Mouse (Mus musculus) heart, embryonic 16.5 days (tissue): ENCODE measurements around the gene Uaca. TPM values are rescaled to one million over a fixed set of nuclear protein-coding genes. Genes with fewer than 3 reads are reported as not detected.

ENCODE experiments used
- ATAC-seq: fragments of 200-750 bp; cut with Nextera tagmentation; replicated peaks from 2 replicates; pipeline ENCODE4 v1.8.0; 2017; ENCODE audit warnings: moderate number of reproducible peaks; ENCODE audit not compliant: insufficient read depth, low FRiP score; ENCODE audit errors: extremely low read depth
- H3K27ac ChIP-seq: fragments of 300-500 bp; sonication (generic); 2 replicates; pipeline ENCODE4 v1.5.1; 2014; ENCODE audit warnings: mild to moderate bottlenecking, low read length, control low read depth, moderate library complexity
- H3K27me3 ChIP-seq: fragments of 300-500 bp; sonication (generic); 2 replicates; pipeline ENCODE4 v1.6.1; 2014; ENCODE audit warnings: low read length, mixed read lengths; ENCODE audit not compliant: control insufficient read depth, insufficient read depth
- H3K36me3 ChIP-seq: fragments of 300-500 bp; sonication (generic); 2 replicates; pipeline ENCODE4 v1.6.1; 2014; ENCODE audit not compliant: control insufficient read depth, insufficient read depth
- H3K4me1 ChIP-seq: fragments of 300-500 bp; sonication (generic); 2 replicates; pipeline ENCODE4 v1.6.1; 2014; ENCODE audit warnings: low read length, mixed read lengths; ENCODE audit not compliant: control insufficient read depth, insufficient read depth
- H3K4me2 ChIP-seq: fragments of 300-500 bp; sonication (generic); 2 replicates; pipeline ENCODE4 v1.6.1; 2014; ENCODE audit warnings: low read depth, mild to moderate bottlenecking, control low read depth, low read length
- H3K4me3 ChIP-seq: fragments of 300-500 bp; sonication (generic); 2 replicates; pipeline ENCODE4 v1.5.1; 2014; ENCODE audit warnings: mild to moderate bottlenecking, control low read depth, low read length
- H3K9ac ChIP-seq: fragments of 300-500 bp; sonication (generic); 2 replicates; pipeline ENCODE4 v1.6.1; 2014; ENCODE audit warnings: low read length, control low read depth
- H3K9me3 ChIP-seq: fragments of 300-500 bp; sonication (generic); replicated peaks from 2 replicates; pipeline ENCODE4 v1.6.1; 2016; ENCODE audit warnings: low read length; ENCODE audit not compliant: control insufficient read depth
- WGBS: fragments of 180-500 bp; shearing (Covaris S2); extraction: QIAGEN DNeasy Blood & Tissue Kit; methylation state at CpG from one replicate; pipeline ENCODE4 v1.1.7; 2014; 5-methylcytosine and 5-hydroxymethylcytosine counted together
- polyA plus RNA-seq: library from polyadenylated mRNA; unstranded; fragments of >200 nt; fragmentation: Nextera tagmentation; extraction: Ambion mirVana; gene quantifications from 2 replicates; pipeline ENCODE4 v1.2.1, GENCODE M21; 2015

Gene Uaca
- polyA plus RNA-seq, 1 experiment from 2014 or later = 29.6 TPM

DNA sequence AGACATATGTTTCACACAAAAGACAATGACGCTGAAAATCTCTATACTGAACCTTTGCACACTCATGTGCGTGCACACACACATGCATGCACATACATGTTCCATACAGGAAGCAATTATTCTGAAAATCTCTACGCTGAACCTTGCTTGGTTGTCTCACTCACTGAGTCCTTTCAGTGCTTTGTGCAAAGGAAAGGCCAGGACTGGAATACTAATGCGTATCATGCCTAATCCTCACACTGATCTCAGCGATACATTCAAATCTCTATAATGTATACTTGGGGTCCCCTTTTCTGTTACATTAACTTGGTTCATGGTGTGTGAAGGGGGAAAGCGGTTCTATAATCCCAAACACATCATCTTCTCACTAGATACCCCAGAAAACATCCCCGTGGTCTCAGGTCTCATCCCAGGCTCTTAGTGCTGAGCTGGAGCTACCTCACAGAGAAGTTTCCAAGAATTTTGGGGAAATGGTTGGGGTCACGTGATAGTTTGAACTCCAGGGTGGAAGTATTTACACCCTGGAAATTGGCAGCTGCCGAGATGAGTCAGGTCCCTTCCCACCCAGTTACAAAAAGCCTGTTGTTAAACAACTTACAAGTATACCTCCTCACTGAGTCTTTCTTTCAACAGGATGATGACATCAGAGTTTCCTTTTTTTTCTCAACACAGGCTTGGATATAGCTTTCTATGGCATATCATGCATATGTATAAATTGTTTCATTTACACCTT lies 12.1 kb upstream of the Uaca start:
- Histone ChIP-seq H3K4me3 (no peak overlapping the region), H3K4me2 (no peak overlapping the region), H3K36me3 (no peaks in the 10 kb centered on the region), H3K27me3 (no peaks in the 10 kb centered on the region), H3K27ac (no peak overlapping the region), H3K9ac (no peak overlapping the region), H3K9me3 (no peaks in the 10 kb centered on the region), H3K4me1 (no peaks in the 10 kb centered on the region)
- 83% methylated on average over 9 of the region's 9 CpGs for WGBS
- no peak for ATAC-seq

DNA sequence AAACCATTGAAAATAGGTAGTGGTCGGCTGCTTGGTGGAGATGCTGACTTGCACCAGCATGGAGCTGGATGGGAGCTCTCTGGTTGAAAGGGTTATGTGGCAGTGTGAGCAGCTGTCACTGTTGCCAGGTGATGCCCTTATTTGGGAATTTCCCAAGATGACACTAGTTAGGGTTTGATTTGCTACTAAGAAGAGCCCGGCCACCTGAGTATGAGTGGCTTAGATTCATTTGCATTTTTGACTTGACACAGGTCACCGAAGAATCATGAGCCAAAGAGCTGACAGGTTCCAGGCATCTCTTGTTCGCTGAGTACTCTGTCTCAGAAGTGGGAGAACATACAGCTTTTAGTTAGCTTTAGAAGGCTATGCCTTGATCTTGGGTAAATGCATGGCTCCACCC lies 9.3 kb upstream of the Uaca start:
- Histone ChIP-seq H3K4me2 (no peak overlapping the region), H3K27me3 (no peaks in the 10 kb centered on the region), H3K4me3 (no peak overlapping the region), H3K36me3 (no peaks in the 10 kb centered on the region), H3K4me1 (peaks cover 2% of the 10 kb centered on the region; the same call in 1 of the 2 replicates), H3K9ac (no peak overlapping the region), H3K27ac (no peak overlapping the region), H3K9me3 (no peaks in the 10 kb centered on the region)
- 66% methylated on average over 4 of the region's 4 CpGs for WGBS
- no peak for ATAC-seq

- ATAC-seq = 0 out of 2 replicates have a peak, but pooled peaks have one; percentile 18
- no peak overlapping the region for H3K4me2 ChIP-seq
- WGBS = 5% methylated on average over 2 of the region's 2 CpGs
These were observed 6.7 kb upstream of the Uaca start for GRCm38 (mm10) chr9:60787517-60788110.

GRCm38 (mm10) chr9:60790282-60790681 lies 4.1 kb upstream of the Uaca start:
- Histone ChIP-seq H3K27ac (no peak overlapping the region), H3K27me3 (no peaks in the 10 kb centered on the region), H3K4me1 (peaks cover 6% of the 10 kb centered on the region), H3K9ac (no peak overlapping the region), H3K4me2 (no peak overlapping the region), H3K36me3 (no peaks in the 10 kb centered on the region), H3K9me3 (no peaks in the 10 kb centered on the region), H3K4me3 (no peak overlapping the region)
- WGBS = 70% methylated on average over 2 of the region's 2 CpGs
- no peak for ATAC-seq

More at GRCm38 (mm10) chr9:60787517-60788110, 6.7 kb upstream of the Uaca start:
- peaks cover 2% of the 10 kb centered on the region; the same call in 1 of the 2 replicates for H3K4me1 ChIP-seq
- H3K27me3 ChIP-seq = no peaks in the 10 kb centered on the region
- H3K4me3 ChIP-seq = no peak overlapping the region
- H3K9me3 ChIP-seq = no peaks in the 10 kb centered on the region
- H3K36me3 ChIP-seq = no peaks in the 10 kb centered on the region
- H3K27ac ChIP-seq = no peak overlapping the region; the same call in 1 of the 2 replicates
- no peak overlapping the region for H3K9ac ChIP-seq

DNA sequence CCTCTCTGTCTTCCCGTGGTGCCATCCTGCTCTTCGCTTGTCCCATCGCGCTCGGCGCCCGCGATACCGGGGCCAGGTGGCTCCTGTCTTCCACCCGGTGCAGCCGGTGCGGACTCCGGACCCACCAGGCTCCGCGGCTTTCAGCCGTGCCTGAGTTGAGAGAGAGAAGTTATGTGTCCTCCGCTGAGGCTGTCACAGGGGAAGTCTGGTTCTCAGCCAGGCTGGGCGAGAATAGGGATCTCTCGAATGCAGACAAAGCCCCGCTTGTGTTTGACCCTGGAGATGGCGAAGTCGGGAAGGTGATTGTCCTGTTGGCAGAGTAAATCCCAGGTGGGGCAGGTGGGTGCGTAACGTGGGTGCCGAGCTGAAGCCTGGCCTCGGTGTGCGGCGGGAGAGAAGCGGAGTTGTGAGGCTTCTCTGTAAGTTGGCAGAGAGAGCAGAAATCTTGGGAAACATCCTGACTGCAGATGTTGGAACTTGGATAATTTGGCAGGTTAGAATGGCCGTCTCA lies 554 bp downstream of the Uaca start:
- no peaks in the 10 kb centered on the region for H3K9me3 ChIP-seq
- H3K4me2 ChIP-seq = peak overlapping the region; percentile 67
- peaks cover 4% of the 10 kb centered on the region for H3K4me1 ChIP-seq
- peak overlapping the region; percentile 81 for H3K9ac ChIP-seq
- peak; percentile 69 for ATAC-seq
- H3K4me3 ChIP-seq = peak overlapping the region; percentile 85
- peak overlapping the region; percentile 90 for H3K27ac ChIP-seq
- WGBS = under 1% methylated on average over 30 of the region's 30 CpGs
- H3K36me3 ChIP-seq = no peaks in the 10 kb centered on the region
- no peaks in the 10 kb centered on the region for H3K27me3 ChIP-seq

GRCm38 (mm10) chr9:60796076-60796475 lies 1.7 kb downstream of the Uaca start:
- no peak overlapping the region for H3K27ac ChIP-seq
- WGBS = 67% methylated on average over 7 of the region's 7 CpGs
- ATAC-seq = no peak
- no peaks in the 10 kb centered on the region for H3K9me3 ChIP-seq
- H3K9ac ChIP-seq = no peak overlapping the region
- peak overlapping the region; percentile 11; the same call in 1 of the 2 replicates for H3K4me3 ChIP-seq
- H3K36me3 ChIP-seq = no peaks in the 10 kb centered on the region
- peaks cover 4% of the 10 kb centered on the region for H3K4me1 ChIP-seq
- peak overlapping the region; percentile 67 for H3K4me2 ChIP-seq
- no peaks in the 10 kb centered on the region for H3K27me3 ChIP-seq

- no peak overlapping the region for H3K9ac ChIP-seq
- H3K36me3 ChIP-seq = no peaks in the 10 kb centered on the region
- H3K27ac ChIP-seq = no peak overlapping the region
- peaks cover 6% of the 10 kb centered on the region for H3K4me1 ChIP-seq
- ATAC-seq = no peak
- H3K4me2 ChIP-seq = no peak overlapping the region
- no peaks in the 10 kb centered on the region for H3K27me3 ChIP-seq
- H3K4me3 ChIP-seq = no peak overlapping the region
- 73% methylated on average over 6 of the region's 6 CpGs for WGBS
- H3K9me3 ChIP-seq = no peaks in the 10 kb centered on the region
These were observed 2.8 kb downstream of the Uaca start for GRCm38 (mm10) chr9:60797126-60797525.

DNA sequence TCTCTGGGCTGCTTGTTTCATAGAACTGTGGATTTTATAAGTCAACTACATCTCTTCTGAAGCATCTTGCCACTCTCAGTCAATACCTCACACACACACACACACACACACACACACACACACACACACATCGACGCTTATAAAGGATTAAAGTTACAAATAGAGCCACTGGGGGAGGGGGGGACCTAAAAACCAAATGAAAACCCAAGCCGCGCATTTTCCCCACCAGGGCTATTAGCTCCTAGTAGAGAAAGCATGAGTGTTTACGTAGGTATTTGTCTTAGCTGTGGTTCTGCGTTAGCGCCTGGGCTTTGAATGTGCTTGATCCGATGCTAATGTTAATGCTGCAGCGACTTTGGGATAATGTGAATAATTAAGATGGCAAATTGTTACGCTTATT lies 4.7 kb downstream of the Uaca start:
- WGBS = 55% methylated on average over 10 of the region's 10 CpGs
- Histone ChIP-seq H3K4me1 (peaks cover 4% of the 10 kb centered on the region; the same call in 1 of the 2 replicates), H3K4me2 (no peak overlapping the region), H3K9me3 (no peaks in the 10 kb centered on the region), H3K27me3 (no peaks in the 10 kb centered on the region), H3K9ac (no peak overlapping the region), H3K36me3 (no peaks in the 10 kb centered on the region), H3K27ac (no peak overlapping the region), H3K4me3 (no peak overlapping the region)
- no peak for ATAC-seq
